Mouse (Mus musculus): ENCODE data around the gene Hmga2.

GRCm38 (mm10) chr10:120377327-120377752, 98.9 kb downstream of the Hmga2 start:
- TF ChIP-seq CTCF (IDR thresholded peaks at IDR 0.05; ENCODE audit: low read depth, low read length): no peak
- TF ChIP-seq POLR2A (IDR thresholded peaks at IDR 0.05; ENCODE audit: insufficient read depth, low read length): no peak

All from ES-Bruce4 (cell line).